Mouse (Mus musculus): ENCODE measurements around the gene Lrg1. TPM values are rescaled to one million over a fixed set of nuclear protein-coding genes. Genes with fewer than 3 reads are reported as not detected.

Lrg1 gene
- total RNA-seq (2021), result 1 to 10 TPM; 1.1 to 1.4 TPM

DNA sequence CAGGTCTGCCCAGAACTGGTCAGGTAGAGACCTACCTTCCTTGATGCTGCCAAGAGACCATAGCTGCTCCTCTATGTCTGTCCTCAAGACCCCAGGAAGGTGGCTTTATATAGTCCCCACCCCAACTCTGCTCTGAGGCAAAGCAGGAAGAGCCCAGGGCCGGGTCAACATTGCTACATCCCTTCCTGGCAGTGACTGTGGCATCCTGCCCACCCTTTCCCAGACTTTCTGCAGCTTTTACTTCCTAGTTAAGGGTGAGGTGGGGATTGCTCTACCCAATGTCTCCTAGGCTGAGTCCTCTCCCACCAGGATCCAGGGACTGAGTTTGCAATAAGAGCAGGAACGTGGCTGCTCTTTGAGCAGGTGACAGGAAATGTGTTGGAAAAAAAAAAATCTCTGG, at the start of gene Lrg1:
Gene Lrg1, minus strand, starts transcription at position 176 of the 400 bp plus-strand sequence.
- DNase-seq (ENCODE audit: extremely low spot score in 1 of 2, low spot score in 1 of 2), result no peak

DNA sequence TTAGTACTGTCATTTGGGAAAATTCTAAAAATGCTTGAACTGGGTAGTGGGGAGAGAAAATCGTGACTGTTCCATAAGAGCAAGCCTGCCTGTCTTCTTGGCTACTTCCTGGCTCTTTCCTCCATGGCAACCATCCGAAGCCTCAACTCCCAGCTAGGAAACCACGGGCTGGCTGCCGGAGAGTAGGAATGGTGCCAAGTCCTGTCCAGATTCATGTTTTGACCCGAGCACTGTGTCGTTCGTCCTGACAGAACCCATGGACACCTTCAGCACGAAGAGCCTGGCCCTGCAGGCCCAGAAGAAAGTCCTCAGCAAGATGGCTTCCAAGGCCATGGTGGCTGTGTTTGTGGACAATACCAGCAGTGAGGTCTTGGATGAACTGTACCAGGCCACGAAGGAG, 49.7 kb upstream of the Lrg1 start:
- DNase-seq (ENCODE audit: extremely low spot score in 1 of 2, low spot score in 1 of 2), result no peak

DNA sequence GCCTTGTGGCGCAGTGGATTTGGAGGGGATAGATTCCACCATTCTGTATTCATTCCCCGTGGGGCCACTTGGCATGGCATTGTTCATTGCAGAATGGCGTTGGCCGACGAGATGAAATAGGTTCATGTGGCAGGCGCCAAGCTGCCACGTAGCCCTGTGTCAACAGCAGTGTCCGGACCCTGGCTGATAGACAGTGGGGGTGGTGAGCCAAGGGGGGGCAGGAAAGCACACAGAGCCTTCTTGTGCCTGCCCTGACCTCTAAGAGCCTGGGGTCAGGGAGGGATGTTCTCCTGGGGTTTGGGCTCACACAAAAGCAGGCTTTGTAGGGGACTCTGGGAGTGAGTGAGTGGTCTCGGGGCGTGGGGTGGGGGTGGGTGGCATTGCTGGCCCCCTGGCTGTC, 48.8 kb upstream of the Lrg1 start:
- no peak for DNase-seq (ENCODE audit: extremely low spot score in 1 of 2, low spot score in 1 of 2)

DNA sequence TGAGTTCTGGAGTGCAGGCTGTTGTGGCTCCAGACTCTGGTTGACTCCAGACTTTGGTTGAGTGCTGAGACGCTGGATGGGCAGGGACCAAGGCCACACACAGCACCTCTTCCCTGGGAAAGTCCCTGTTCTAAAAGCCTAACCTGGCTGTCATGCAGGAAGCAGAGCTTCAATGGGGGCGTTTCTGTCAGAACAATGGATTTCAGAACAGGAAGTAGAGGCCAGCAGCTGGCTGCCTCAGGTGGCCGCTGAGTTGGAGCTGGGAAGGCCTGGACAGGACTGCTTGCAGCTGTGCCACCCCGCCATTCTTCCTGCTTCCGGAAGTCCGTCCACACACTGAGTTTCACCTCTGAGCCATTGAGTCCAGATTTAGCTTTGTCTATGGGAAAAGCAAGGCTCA, 48.0 kb upstream of the Lrg1 start:
- DNase-seq (ENCODE audit: extremely low spot score in 1 of 2, low spot score in 1 of 2), result no peak

DNA sequence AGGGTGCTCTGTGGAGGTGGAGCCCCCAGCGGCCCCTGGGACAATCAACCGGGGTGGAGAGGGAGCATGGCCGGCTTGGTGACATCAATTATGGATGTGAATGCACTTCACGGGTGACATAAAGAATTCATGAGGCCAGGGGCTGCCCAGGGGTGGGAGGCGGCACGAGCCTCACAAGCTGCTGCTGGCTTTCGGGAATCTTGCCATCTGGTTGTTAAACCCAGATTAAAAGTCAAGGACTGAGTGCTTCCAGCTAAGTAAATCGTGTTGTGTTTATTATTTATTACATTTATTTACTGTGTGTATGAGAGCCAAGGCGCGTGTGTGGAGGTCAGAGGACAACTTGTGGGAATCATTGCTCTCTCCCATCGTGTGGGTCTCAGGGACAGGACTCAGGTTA, 43.9 kb upstream of the Lrg1 start:
- no peak for DNase-seq (ENCODE audit: extremely low spot score in 1 of 2, low spot score in 1 of 2)

DNA sequence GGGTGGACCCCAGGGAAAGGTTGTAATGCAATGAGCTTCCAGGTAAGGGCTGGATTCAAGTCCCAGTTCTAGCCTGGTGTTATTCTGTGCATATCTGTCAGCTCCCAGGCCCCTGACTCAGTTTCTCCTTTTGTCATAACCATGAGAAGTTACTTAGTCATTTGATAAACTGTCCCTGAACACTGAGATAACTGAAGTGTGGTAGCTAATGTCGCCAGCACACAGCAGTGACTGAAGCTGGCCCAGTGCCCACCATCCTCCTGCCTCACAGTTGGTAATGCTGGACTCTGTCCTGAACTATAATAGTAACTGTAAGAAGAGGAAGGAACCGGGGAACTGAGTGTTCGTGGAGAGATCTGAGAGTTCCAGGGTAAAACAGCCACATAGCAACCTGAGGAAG, 42.7 kb upstream of the Lrg1 start:
- DNase-seq (ENCODE audit: extremely low spot score in 1 of 2, low spot score in 1 of 2), result no peak

DNA sequence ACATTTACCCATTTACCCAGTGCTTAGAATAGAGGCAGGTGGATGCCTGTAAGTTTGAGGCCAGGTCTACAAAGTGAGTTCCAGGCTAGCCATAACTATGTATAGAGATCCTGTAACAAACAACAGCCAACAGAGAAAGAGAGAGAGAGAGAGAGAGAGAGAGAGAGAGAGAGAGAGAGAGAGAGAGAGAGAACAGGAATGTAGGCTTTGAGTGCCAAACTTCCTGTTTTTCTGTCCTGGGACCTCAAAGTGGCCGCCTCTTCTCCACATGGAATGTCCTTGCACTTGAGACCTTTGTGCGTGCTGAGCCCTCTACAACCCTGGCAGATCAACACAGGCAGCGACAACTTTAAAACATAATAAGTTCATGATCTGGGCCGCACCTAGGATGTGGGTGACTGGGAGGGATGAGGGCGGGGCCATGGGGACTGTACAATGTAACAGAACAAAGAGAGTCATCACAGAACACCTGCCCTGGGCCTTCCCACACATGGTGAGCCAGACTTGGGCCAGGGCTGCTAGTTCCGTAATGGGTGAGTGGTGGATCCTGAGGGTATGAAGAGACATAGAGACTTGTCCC, 41.8 kb upstream of the Lrg1 start:
- DNase-seq (ENCODE audit: extremely low spot score in 1 of 2, low spot score in 1 of 2), result no peak

DNA sequence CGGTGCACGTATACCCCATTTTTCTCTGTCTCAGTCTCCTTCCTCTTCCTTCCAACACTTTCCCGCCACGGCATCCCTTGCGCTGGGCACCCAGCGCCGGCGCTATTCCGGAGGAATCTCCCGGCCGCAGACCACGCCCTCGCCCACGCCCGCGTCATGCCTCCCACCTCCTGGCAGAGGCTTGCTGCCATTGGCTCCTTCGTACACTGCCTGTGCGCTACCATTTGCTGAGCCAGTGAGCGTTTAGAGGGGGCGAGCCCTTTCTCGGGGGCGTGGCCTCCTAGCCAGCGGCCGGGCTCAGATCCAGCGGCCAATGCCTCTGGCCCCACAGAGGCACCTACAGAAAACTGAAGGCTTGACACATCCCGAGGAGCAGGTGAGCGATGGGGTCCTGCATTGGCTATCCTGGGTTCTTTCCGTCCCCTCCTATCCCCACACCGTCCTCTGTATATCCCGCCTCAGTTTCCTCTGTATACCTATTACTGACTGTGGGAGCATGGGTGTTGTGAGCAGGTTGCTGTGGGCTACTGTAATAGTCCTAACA, 40.5 kb upstream of the Lrg1 start, which contains the start of gene Tnfaip8l1:
Gene Tnfaip8l1, plus strand, starts transcription at position 247 of the 544 bp plus-strand sequence.
- DNase-seq (ENCODE audit: extremely low spot score in 1 of 2, low spot score in 1 of 2), result peak; percentile 86 to 89

DNA sequence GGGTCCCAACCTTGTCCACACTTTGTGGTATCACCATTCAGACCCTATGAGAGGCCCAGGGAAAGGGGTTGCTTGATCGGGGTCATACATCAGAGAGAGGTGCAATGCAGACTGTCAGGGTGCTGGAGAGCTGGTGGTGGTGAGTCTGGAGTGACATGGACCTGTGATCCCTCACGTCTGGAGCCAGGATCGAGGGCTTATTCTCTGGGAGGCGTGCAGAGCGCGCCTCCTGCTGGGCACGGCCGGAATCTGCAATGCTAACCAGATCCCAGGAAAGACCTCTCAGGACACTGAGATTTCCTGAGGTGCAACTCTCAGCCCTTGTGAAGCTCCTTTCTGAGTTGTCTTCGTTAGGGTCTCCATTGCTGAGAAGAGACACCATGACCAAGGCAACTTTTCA, 37.9 kb upstream of the Lrg1 start:
- DNase-seq (ENCODE audit: extremely low spot score in 1 of 2, low spot score in 1 of 2), result peak; percentile 51 to 62

DNA sequence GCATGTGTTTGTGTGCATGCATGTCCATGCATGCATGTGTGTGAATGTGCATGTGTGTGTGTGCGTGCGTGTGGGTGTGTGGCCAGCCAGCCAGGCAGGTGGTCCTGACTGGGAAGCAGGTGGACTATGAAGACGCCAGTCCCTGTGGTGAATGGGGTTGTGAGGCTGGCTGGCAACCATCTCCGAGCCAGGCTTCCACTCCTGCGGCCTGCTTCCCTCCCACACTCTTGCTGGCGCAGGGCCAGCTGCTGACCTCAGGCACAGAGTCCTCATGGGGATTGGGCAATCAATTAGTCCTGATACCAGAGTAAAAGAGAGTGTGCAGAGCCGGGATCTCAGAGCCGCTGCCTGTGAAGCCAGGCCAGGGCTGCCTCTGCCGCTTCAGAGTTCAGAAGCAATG, 31.8 kb upstream of the Lrg1 start:
- DNase-seq (ENCODE audit: extremely low spot score in 1 of 2, low spot score in 1 of 2), result no peak

DNA sequence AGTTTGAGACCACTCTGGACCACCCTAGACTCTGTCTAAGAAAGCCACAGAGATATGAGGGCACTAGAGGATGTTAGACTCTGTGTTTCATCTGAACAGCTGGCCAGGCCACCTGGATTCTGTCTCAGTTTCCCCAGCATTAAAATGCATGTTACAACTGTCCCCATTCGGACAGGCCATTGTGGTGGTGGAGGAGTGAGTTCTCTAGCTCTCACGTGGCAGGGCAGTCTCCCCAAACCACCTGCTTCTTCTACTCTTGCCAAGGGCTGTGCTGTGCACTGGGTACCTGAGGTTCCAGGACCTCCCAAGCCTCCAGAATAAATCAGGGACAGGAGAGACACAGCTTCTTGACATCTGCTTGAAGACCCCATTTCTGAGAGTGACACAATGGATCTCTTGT, 28.1 kb upstream of the Lrg1 start:
- DNase-seq (ENCODE audit: extremely low spot score in 1 of 2, low spot score in 1 of 2), result no peak

DNA sequence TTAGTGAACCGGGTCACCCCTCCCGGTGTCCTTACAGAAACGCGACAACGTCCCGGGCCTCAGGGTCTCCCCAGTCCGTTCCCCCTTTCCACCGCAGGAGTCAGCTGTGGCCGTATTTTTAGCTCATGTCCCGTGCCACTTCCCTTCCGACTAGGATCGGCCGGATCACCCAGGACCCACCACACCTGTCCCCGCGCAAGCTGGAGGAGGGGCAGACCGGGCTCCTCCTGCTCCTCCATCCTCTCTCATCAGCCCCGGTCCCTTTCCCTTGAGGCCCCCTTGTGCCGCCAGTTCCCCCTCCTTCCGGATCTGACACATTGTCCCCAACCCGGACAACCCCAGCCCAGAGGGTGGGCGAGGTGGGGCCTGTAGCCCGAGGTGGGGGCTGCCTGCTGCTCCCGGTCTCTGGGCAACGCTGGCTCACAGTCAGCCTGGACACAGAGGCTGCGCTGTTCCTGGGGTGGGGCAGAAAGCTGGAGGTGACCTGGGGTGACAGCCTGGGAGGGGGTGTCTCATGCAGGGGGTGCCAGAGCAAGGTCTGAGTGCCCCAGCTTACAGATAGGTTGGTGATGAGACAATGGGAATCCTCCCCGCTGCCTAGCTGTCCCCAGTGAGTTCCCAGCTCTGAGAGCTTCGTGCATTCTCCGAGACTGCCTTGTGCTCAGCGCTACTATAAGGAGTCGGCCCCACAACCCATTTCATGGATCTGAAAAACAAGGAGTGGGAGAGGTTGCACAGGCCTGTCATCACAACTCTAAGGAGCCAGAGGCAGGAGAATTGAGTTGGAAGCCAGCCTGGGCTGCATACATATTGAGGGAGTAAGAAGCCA, 27.2 kb upstream of the Lrg1 start:
- DNase-seq (ENCODE audit: extremely low spot score in 1 of 2, low spot score in 1 of 2), result no peak

DNA sequence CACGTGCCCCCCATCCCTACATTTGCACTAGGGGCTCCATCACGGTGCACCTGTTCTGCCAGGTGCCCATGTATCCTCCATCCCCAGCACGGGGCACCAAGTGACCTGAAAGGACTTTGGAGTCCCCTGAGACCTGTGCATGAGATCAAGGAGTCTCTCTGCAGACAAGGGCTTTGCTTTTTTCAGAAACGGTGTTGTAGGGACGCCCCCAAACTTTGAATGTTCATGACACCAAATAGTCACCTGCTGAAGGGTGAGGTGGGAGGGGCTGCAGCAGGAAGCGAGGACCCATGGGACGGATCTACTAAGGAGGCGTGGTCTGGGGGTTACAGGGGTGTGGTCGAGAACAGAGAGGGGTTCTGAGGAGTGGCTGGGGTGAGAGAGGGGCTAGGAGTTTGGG, 26.5 kb upstream of the Lrg1 start:
- no peak for DNase-seq (ENCODE audit: extremely low spot score in 1 of 2, low spot score in 1 of 2)

DNA sequence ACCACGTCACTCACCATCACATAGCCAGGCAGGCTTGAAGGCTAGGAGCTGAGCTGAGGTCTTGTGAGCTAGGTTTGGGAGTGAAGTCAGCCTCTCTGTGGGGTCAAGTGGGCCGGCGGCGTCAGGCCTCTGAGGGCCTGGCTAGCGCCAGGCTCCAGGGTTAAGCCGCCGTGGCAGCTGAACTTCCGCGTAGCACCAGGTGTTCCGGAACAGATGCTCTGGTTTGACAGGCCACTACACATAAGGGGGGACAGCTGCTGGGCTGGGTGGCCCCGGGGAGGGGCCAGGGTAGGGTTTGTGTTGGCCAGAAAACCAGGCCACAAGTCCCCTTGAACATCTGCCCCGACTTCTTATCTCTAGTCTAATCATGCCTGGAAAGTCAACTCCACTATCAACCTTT, 25.6 kb upstream of the Lrg1 start:
- DNase-seq (ENCODE audit: extremely low spot score in 1 of 2, low spot score in 1 of 2), result no peak

DNA sequence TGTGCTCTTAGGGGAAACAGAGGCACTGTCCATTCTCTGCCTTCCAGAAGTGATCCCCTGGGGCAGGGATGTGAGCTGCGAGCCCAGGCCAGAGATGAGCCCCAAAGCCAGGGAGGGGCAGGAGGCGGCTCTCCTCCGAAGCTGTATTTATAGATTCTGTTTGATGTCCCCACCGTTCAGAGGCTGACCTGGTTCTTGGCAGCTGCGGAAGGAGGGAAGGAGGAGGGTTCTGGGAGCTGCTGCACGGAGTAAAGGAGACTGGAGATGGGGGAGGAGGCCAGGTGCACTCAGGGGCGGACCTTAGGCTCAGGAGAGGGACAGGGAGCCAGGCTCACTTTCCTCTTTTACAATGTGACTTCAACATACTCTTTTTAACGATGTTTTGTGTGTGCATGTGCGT, 24.3 kb upstream of the Lrg1 start:
- DNase-seq (ENCODE audit: extremely low spot score in 1 of 2, low spot score in 1 of 2), result no peak

DNA sequence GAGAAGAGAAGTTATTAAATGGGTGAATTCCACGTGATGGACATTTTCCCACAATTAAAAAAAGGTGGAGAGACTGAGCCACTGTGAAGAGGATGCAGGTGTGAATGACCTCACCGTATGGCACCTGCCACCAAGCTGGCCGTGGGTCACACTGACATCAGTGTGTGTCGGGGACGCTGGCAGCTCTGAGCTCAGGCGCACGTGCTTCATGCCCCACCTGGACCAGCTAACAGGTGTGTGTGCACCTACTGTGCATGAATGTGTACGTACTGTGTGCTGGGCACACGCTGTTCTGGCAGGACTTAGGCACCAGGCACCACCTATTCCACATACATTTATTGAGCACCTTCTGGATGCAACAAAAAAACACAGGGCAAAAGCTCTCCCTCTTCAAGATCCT, 22.7 kb upstream of the Lrg1 start:
- DNase-seq (ENCODE audit: extremely low spot score in 1 of 2, low spot score in 1 of 2), result no peak

DNA sequence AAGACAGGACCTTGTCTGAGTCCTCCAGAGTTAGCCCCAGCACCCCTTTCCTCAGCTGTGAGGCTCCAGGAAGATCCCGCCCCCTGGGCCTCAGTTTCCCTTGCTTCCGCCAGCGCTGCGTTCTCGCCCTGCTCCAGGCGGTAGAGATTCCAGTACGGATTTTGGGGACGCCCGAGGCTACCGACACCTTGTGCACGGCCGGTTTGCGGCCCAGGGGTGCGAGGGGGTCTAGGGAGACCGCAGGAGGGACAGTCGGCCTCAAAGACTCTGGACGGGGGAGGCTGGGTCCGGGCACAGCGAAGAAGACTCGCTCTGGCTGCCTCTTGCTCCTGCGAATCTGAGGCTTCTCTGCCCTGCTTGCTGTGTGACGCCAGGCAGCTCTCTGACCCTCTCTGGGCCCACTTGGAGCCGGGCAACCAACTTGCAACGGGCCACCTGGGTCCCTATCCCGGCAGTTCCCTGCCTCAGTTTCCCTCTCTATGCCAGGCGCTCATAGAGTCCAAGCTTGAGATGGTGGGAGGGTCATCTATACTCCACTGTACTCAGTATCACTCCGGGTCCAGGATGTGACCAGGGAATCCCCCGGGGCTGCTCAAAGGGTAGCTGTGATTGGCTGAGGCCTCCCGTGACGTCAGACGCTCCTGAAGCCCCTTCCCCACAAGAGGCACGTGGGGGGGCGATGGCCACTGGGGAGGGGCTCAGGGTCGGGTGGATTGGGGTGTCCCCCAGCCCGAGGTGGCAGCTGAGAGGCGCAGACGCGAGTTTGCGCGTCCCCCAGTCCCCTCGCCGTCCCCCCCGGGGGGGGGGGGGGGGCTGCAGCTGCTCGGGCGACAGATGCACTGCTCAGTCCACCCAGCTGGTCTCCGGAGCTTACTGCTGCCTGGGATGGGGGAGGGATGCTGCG, 20.2 kb upstream of the Lrg1 start:
- peak; percentile 65 to 80 for DNase-seq (ENCODE audit: extremely low spot score in 1 of 2, low spot score in 1 of 2)

DNA sequence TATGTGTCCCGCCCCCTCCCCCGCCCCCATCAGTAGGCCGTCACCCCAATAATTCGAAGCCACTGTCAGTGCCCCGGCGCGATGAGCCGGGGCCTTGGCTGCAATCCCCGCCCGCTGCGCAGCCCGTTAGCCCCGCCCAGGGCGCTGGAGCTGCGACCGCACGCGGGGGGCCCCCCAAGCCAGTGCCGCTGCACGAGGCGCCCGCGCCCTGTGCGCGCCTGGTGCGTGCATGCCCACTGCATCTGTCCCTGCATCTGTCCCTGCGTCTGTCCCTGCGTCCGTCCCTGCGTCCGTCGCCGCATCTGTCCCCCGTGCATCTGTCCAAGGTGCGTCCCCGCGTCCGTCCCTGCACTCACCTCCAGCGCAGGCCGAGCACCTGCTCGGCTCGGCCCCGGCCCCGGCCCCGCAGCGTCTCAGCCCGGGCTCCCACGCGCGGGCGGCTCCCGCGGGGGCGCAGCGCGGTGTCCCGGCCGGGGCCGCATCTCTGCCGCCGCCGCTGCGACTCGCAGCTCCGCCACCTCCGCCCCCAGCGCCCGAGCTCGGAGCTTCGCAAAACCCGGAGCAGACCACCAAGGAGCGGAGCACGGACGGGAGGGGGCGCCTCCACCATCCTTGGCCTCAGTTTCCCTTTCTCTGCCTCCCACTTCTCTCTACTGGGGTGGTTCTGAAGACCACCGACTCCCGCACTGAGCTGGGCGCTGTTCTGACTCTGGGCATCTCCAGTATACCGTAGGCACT, 18.2 kb upstream of the Lrg1 start, which contains the start of gene Sema6b:
Gene Sema6b, minus strand, starts transcription at position 486 of the 738 bp plus-strand sequence.
- DNase-seq (ENCODE audit: extremely low spot score in 1 of 2, low spot score in 1 of 2), result peak; percentile 80 to 90

DNA sequence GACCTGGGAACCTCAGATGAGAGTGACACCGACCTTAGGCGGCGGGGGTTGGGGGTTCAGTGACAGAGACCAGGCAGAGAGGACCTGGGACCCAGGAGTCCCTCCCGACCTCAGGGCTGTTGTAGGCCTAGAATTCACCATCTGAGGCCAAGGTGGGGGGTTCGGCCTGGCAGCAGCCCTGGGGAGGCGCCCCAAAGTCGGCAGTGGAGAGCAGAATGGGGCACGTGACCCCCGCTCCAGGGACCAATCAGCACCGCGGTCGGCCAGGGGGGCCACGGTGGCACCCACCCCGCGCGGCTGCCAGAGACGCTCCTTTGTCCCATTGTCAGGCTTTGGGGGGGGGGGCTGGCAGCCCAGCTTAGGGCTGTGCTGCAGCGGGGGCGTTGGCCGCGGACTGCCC, 17.6 kb upstream of the Lrg1 start:
- DNase-seq (ENCODE audit: extremely low spot score in 1 of 2, low spot score in 1 of 2), result no peak

Measured in layer of hippocampus, postnatal 25 days (tissue).